ENCODE assay signal across 14 mouse cellular contexts in the genomic region with DNA sequence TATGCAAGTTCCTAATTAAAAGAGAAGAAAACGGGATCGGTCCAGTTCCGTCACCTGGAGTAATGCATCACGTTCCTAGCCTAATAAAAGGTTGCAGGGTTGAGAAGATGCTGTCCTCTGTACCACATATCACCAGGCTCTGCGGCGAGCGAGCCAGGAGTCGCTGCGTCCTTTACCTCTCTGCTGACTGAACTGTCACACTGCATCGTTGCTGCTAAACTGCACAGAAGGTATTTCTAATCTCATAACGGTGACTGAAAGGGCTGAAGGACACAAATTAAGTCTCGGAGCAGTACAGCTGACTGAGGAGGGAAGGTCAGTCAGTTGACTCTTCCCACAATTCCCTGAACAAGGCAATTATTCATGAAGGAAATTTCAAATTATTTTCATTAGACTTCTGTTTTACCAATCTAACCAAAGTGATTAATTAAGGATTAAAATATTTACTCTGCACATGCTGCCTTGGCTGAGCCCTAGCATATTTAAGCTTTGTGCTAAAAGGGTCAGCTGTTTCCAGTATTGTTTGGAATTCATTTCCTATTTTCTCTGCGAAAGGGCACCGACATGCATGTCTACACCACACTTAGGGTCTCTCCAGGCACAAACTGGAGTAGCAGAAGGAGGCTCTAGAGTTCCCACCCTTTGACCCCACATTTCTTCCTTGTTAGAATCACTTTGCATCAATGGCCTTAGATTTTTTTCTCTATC.
DNase-seq lines count a peak whose midpoint lies in the region; ATAC-seq lines count a peak whose summit lies in the region.
"Had no signal": no experiment of that assay in that cellular context is flagged by ENCODE, and none has a peak within 500 bp of the region (broad histone marks: within the 10 kb centered on the region; RNA-seq: fewer than 3 reads in every experiment).

No protein-coding gene starts in this region.

- no peak for DNase-seq in hindbrain, embryonic 10.5 days (ENCODE audit: low spot score)
- peak; percentile 75 for DNase-seq in cerebellum, adult 11-12 months
- peak; percentile 56 to 76 for DNase-seq in cerebellum, postnatal 36 days
- DNase-seq in kidney, postnatal 14 days = no peak
- DNase-seq: adrenal gland, postnatal 36 days; kidney, postnatal 10 days; thymus, adult 2 months had no signal

- H3K4me1 ChIP-seq in hindbrain, embryonic 13.5 days (replicated peaks) = peaks cover 25% of the 10 kb centered on the region
- H3K4me1 ChIP-seq in hindbrain, embryonic 10.5 days (replicated peaks) = peaks cover 4% of the 10 kb centered on the region; the same call in 1 of the 2 replicates
- H3K4me1 ChIP-seq in midbrain, embryonic 16.5 days (ENCODE audit: control insufficient read depth, insufficient read depth, low read length) = 0 out of 2 replicates have a peak, but pooled peaks cover 3% of the 10 kb centered on the region

- no peaks in the 10 kb centered on the region for H3K36me3 ChIP-seq in hindbrain, embryonic 13.5 days
- no peaks in the 10 kb centered on the region for H3K36me3 ChIP-seq in hindbrain, embryonic 10.5 days
- no peaks in the 10 kb centered on the region for H3K36me3 ChIP-seq in midbrain, embryonic 16.5 days (ENCODE audit: control insufficient read depth, insufficient read depth, low read length)
- H3K36me3 ChIP-seq: limb, embryonic 12.5 days had no signal

- no peaks in the 10 kb centered on the region for H3K9me3 ChIP-seq in hindbrain, embryonic 13.5 days
- no peaks in the 10 kb centered on the region for H3K9me3 ChIP-seq in hindbrain, embryonic 10.5 days
- H3K9me3 ChIP-seq in midbrain, embryonic 16.5 days (replicated peaks; ENCODE audit: control insufficient read depth, low read length, poor library complexity, severe bottlenecking) = no peaks in the 10 kb centered on the region
- H3K9me3 ChIP-seq: limb, embryonic 12.5 days had no signal

- no peak overlapping the region for H3K9ac ChIP-seq in hindbrain, embryonic 13.5 days
- no peak overlapping the region for H3K9ac ChIP-seq in midbrain, embryonic 16.5 days (ENCODE audit: low read depth, low read length)
- H3K9ac ChIP-seq: limb, embryonic 12.5 days had no signal

- no peak overlapping the region for H3K4me3 ChIP-seq in hindbrain, embryonic 13.5 days
- no peak overlapping the region for H3K4me3 ChIP-seq in hindbrain, embryonic 10.5 days
- no peak overlapping the region for H3K4me3 ChIP-seq in midbrain, embryonic 16.5 days (ENCODE audit: low read depth, low read length)
- H3K4me3 ChIP-seq: erythroblast, embryonic 14.5 days; limb, embryonic 12.5 days had no signal

- no peaks in the 10 kb centered on the region for H3K27me3 ChIP-seq in hindbrain, embryonic 13.5 days
- no peaks in the 10 kb centered on the region for H3K27me3 ChIP-seq in hindbrain, embryonic 10.5 days (ENCODE audit: insufficient read depth, poor library complexity, severe bottlenecking)
- H3K27me3 ChIP-seq in midbrain, embryonic 16.5 days (ENCODE audit: control insufficient read depth, insufficient read depth, low read depth, low read length) = no peaks in the 10 kb centered on the region
- H3K27me3 ChIP-seq: limb, embryonic 12.5 days had no signal

- ATAC-seq in hindbrain, embryonic 13.5 days (ENCODE audit: low FRiP score) = peak; percentile 63
- peak; percentile 47 for ATAC-seq in midbrain, embryonic 16.5 days
- ATAC-seq in megakaryocyte, adult 5-6 weeks (ENCODE audit: poor library complexity, severe bottlenecking) = no peak

- peak overlapping the region; percentile 42 for H3K27ac ChIP-seq in hindbrain, embryonic 13.5 days
- H3K27ac ChIP-seq in hindbrain, embryonic 10.5 days = no peak overlapping the region
- H3K27ac ChIP-seq in midbrain, embryonic 16.5 days (ENCODE audit: low read length) = 0 out of 2 replicates have a peak overlapping the region, but pooled peaks have one; percentile 23
- H3K27ac ChIP-seq: limb, embryonic 12.5 days; macrophage had no signal

- WGBS in hindbrain, embryonic 13.5 days = 60% methylated on average over 14 of the region's 14 CpGs
- 81% methylated on average over 14 of the region's 14 CpGs for WGBS in hindbrain, embryonic 10.5 days
- WGBS in midbrain, embryonic 16.5 days = 46% methylated on average over 14 of the region's 14 CpGs

- H3K4me2 ChIP-seq in hindbrain, embryonic 13.5 days = no peak overlapping the region
- H3K4me2 ChIP-seq in midbrain, embryonic 16.5 days (ENCODE audit: low read length) = peak overlapping the region; percentile 8; the same call in 1 of the 2 replicates
- H3K4me2 ChIP-seq: heart, embryonic 11.5 days; limb, embryonic 12.5 days had no signal

Comparison
In these comparisons a context has a peak if more than half of its experiments do, and no peak if none do; other contexts are left out.
1. DNase-seq: peak in cerebellum, adult 11-12 months (single experiment) and cerebellum, postnatal 36 days (2 of 2); none in hindbrain, embryonic 10.5 days (single experiment) and kidney, postnatal 14 days (single experiment).